8 mouse cellular contexts compared by ENCODE assay signal in genomic region chr15:85634322-85635141, GRCm38 (mm10). TPM values are rescaled to one million over a fixed set of nuclear protein-coding genes. Genes with fewer than 3 reads are reported as not detected.
DNase-seq lines count a peak whose midpoint lies in the region; ATAC-seq lines count a peak whose summit lies in the region.

No protein-coding gene starts in this region.

- 0 out of 2 replicates have a peak, but pooled peaks cover 2% of the 10 kb centered on the region for H3K27me3 ChIP-seq in hindbrain, embryonic 11.5 days (ENCODE audit: control insufficient read depth, insufficient read depth, low read length)

- H3K4me3 ChIP-seq in hindbrain, embryonic 11.5 days (ENCODE audit: low read depth, low read length): peak overlapping the region; percentile 62

- H3K4me2 ChIP-seq in hindbrain, embryonic 11.5 days (replicated peaks; ENCODE audit: low read depth, low read length): peak overlapping the region; percentile 46

- H3K9ac ChIP-seq in hindbrain, embryonic 11.5 days (ENCODE audit: low read depth, low read length): peak overlapping the region; percentile 73

- peak; percentile 92 for ATAC-seq in frontal cortex, adult (ENCODE audit: low TSS enrichment)
- peak; percentile 99 for ATAC-seq in hindbrain, embryonic 11.5 days (ENCODE audit: low FRiP score)

- WGBS in hindbrain, embryonic 11.5 days: under 1% methylated on average over 56 of the region's 58 CpGs

- H3K27ac ChIP-seq in hindbrain, embryonic 11.5 days (ENCODE audit: low read depth, low read length): peak overlapping the region; percentile 65; the same call in 1 of the 2 replicates

- peak; percentile 100 for DNase-seq in MN1 (ENCODE audit: low spot score)
- peak; percentile 99 for DNase-seq in cerebellum, adult 9-10 months
- peak; percentile 98 for DNase-seq in hindbrain, embryonic 11.5 days (ENCODE audit: low spot score)
- peak; percentile 97 to 98 for DNase-seq in layer of hippocampus, postnatal 10 days (ENCODE audit: low spot score in 2 of 2)
- DNase-seq in lung, postnatal 10 days: peak; percentile 100
- DNase-seq in ovary, postnatal 36 days (ENCODE audit: low spot score): peak; percentile 100
- peak; percentile 100 for DNase-seq in thymus, postnatal 25 days

- no peaks in the 10 kb centered on the region for H3K4me1 ChIP-seq in hindbrain, embryonic 11.5 days (replicated peaks; ENCODE audit: control insufficient read depth, insufficient read depth, low read length)

- H3K36me3 ChIP-seq in hindbrain, embryonic 11.5 days (ENCODE audit: control insufficient read depth, insufficient read depth, low read length): no peaks in the 10 kb centered on the region

- no peaks in the 10 kb centered on the region for H3K9me3 ChIP-seq in hindbrain, embryonic 11.5 days (ENCODE audit: control insufficient read depth, low read length)

RNA-seq across cellular contexts. Expression of gene Wnt7b, which starts 52.3 kb away (rescaled TPM):
- 61.6 and 79.7 TPM in 2 replicates for polyA plus RNA-seq in hindbrain, embryonic 11.5 days (2014; fragmentation: Nextera tagmentation; extraction: Ambion mirVana)
- total RNA-seq in layer of hippocampus, postnatal 10 days (2021): 10 to 100 TPM; 47.3 to 47.8 TPM

Comparison
In these comparisons a context has a peak if more than half of its experiments do, and no peak if none do; other contexts are left out.
1. Peak in every context shown above with its lines: DNase-seq, ATAC-seq, H3K4me3 ChIP-seq and H3K27ac ChIP-seq.